Mouse (Mus musculus) cerebellum, postnatal 10 days (tissue): ENCODE measurements around the gene Dpep3.
A peak's percentile ranks its signal among the peaks of the same experiment; 100 is the strongest.

Source experiments
- DNase-seq, 2 experiments: peaks; one replicate each; pipeline ENCODE4 v3.0.0; 2021; ENCODE audit warnings: mixed read lengths in 2 of 2

Dpep3 gene

GRCm38 (mm10) chr8:105975363-105975762, 3.9 kb downstream of the Dpep3 start:
- no peak for DNase-seq

GRCm38 (mm10) chr8:105971019-105971720, 8.1 kb downstream of the Dpep3 start:
- DNase-seq: no peak

- DNase-seq: no peak
Observed at GRCm38 (mm10) chr8:105969367-105969766, 9.9 kb downstream of the Dpep3 start.

GRCm38 (mm10) chr8:105966692-105967311, 12.4 kb downstream of the Dpep3 start:
- peak; percentile 29 to 37 for DNase-seq

GRCm38 (mm10) chr8:105965905-105966341, 13.3 kb downstream of the Dpep3 start, which contains the start of gene Slc12a4:
Slc12a4 (minus strand) TSS chr8:105966097.
- DNase-seq: peak; percentile 58 to 77

- peak; percentile 41 to 56 for DNase-seq
Observed at GRCm38 (mm10) chr8:105965266-105965904, 13.8 kb downstream of the Dpep3 start.

- no peak for DNase-seq
Observed at GRCm38 (mm10) chr8:105964506-105965265, 14.5 kb downstream of the Dpep3 start.

- no peak for DNase-seq
Observed at GRCm38 (mm10) chr8:105961536-105961935, 17.7 kb downstream of the Dpep3 start.

- no peak for DNase-seq
Observed at GRCm38 (mm10) chr8:105961101-105961500, 18.1 kb downstream of the Dpep3 start.

- DNase-seq: peak; percentile 91
Observed at GRCm38 (mm10) chr8:105959350-105959749, 19.9 kb downstream of the Dpep3 start.

GRCm38 (mm10) chr8:105957813-105958212, 21.4 kb downstream of the Dpep3 start:
- DNase-seq: no peak

GRCm38 (mm10) chr8:105956556-105956955, 22.7 kb downstream of the Dpep3 start:
- DNase-seq: no peak

- peak; percentile 54 to 68 for DNase-seq
Observed at GRCm38 (mm10) chr8:105951057-105951659, 28.1 kb downstream of the Dpep3 start.

GRCm38 (mm10) chr8:105949350-105949749, 29.9 kb downstream of the Dpep3 start:
- peak; percentile 73 to 78 for DNase-seq

GRCm38 (mm10) chr8:105943321-105943739, 35.9 kb downstream of the Dpep3 start, which contains the start of gene Lcat:
Lcat (minus strand) TSS chr8:105943382.
- DNase-seq: peak; percentile 44 to 65

GRCm38 (mm10) chr8:105942542-105942941, 36.7 kb downstream of the Dpep3 start:
- no peak for DNase-seq

- DNase-seq: peak; percentile 30 to 34
Observed at GRCm38 (mm10) chr8:105942026-105942425, 37.2 kb downstream of the Dpep3 start.

- DNase-seq: peak; percentile 54 to 58
Observed at GRCm38 (mm10) chr8:105938306-105938669, 40.9 kb downstream of the Dpep3 start, which contains the start of gene Psmb10. Psmb10 (minus strand) TSS chr8:105938444.

- peak; percentile 52 to 65 for DNase-seq
Observed at GRCm38 (mm10) chr8:105937496-105938305, 41.5 kb downstream of the Dpep3 start.

GRCm38 (mm10) chr8:105936866-105937475, 42.3 kb downstream of the Dpep3 start:
- DNase-seq: peak; percentile 95 to 96
